Mouse (Mus musculus): ENCODE results near the gene Ppfibp2. TPM values are rescaled to one million over a fixed set of nuclear protein-coding genes. Genes with fewer than 3 reads are reported as not detected.

The Ppfibp2 gene
- polyA plus RNA-seq, 1 experiment from 2014 or later, result 6.0 TPM

DNA sequence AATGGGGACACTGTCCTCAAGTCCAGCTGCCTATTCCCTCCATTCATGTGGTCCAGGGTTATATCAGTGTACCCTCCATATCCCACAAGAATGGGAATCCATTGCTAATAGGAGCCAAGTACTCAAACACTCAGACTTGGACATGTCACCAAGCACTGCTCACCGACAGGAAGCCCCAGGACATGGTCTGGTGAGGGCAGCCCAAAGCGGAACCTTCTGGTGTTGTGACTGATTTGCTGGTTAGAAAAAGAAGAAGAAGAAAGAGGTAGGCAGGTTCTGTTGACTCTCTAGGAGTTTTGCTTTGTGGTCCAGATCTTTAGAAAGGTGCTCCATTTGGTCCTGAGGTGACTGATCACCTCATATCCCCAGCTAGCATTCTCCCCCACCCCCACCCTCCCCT, 161.7 kb downstream of the Ppfibp2 start:
- Histone ChIP-seq H3K27ac (ENCODE audit: low read depth, low read length) (no peak overlapping the region), H3K36me3 (ENCODE audit: control insufficient read depth, insufficient read depth, low read length) (no peaks in the 10 kb centered on the region), H3K27me3 (ENCODE audit: control insufficient read depth, insufficient read depth, low read length) (no peaks in the 10 kb centered on the region), H3K4me3 (ENCODE audit: low read depth, low read length) (no peak overlapping the region), H3K9ac (ENCODE audit: low read length) (no peak overlapping the region), H3K9me3 (ENCODE audit: control insufficient read depth, low read length) (no peaks in the 10 kb centered on the region), H3K4me2 (ENCODE audit: low read depth) (no peak overlapping the region), H3K4me1 (ENCODE audit: control insufficient read depth, insufficient read depth, low read length) (no peaks in the 10 kb centered on the region)
- ATAC-seq (ENCODE audit: insufficient read depth, low FRiP score, low TSS enrichment) (no peak), DNase-seq (ENCODE audit: low spot score) (no peak)
- 96% methylated on average over 2 of the region's 2 CpGs for WGBS

DNA sequence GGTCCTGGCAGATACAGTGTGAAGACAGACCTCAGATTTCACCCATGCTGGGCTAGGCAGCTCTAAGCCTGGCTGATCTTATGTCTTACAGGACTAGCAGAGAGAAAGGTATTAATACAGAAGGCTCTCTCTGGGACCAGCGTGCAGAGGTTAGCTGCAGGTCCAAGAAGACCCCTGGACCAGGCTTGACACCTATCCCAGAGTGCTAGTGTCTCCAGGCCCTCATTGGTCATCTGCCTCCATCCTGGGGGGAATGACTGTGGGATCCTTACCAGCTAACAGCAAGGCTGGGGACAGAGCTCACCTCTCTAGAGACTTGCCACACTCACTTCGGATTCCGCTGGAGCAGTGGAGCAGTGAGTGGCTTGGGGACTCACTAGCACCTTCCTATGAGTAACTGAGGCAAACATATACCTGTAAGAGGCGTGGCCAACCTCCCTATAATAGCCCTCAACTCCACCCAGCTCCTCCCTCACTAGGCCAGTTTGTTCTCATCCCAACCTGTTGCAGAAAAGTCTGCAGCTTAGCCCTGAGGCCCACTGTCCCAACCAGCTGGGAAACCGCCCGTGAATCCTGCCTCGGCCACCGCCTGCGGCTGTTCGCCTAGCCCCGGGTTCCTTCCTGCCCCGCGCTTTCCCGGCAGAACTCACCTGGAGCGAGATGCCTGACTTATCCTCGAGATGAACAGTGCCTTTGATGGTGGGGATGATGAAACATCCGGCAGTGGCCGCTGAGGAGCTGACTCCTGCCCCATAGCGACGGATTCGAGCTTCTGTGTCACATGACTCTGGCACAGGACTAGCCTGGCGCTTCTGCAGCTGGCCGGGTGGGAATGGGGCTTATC, 162.5 kb downstream of the Ppfibp2 start, which contains the start of gene Cyb5r2:
Gene Cyb5r2 (minus strand): TSS at position 725 of the 844 bp plus-strand sequence.
- Histone ChIP-seq H3K36me3 (ENCODE audit: control insufficient read depth, insufficient read depth, low read length) (no peaks in the 10 kb centered on the region), H3K9me3 (ENCODE audit: control insufficient read depth, low read length) (no peaks in the 10 kb centered on the region), H3K4me2 (ENCODE audit: low read depth) (peak within 1 kb of the TSS; percentile 38), H3K27me3 (ENCODE audit: control insufficient read depth, insufficient read depth, low read length) (no peaks in the 10 kb centered on the region), H3K27ac (ENCODE audit: low read depth, low read length) (no peak within 1 kb of the TSS), H3K4me1 (ENCODE audit: control insufficient read depth, insufficient read depth, low read length) (no peaks in the 10 kb centered on the region), H3K9ac (ENCODE audit: low read length) (peak within 1 kb of the TSS; percentile 47), H3K4me3 (ENCODE audit: low read depth, low read length) (peak within 1 kb of the TSS; percentile 13; the same call in 1 of the 2 replicates)
- ATAC-seq (ENCODE audit: insufficient read depth, low FRiP score, low TSS enrichment), result peak; percentile 74; the same call in 1 of the 2 replicates
- 16% methylated on average over 23 of the region's 23 CpGs for WGBS
- no peak for DNase-seq (ENCODE audit: low spot score)

DNA sequence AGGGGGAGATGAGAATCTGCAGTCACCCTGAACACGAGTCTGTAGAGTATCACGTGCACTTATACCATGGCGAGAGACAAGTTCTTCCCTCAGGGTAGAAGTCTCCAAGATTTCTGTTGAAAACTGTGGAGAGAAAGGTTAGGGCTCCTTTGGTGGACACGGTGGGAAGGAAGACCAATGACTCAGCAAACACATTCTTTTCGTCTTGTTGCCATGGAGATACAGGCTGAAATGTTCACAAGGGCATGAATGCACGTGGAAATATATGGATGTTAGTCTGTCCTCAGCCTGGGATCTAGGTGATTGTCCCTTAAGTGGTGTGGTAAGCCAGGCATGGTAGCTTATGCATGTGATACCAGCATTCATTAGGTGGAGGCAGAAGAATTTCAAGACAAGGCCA, 175.8 kb downstream of the Ppfibp2 start:
- DNase-seq (ENCODE audit: low spot score) (no peak), ATAC-seq (ENCODE audit: insufficient read depth, low FRiP score, low TSS enrichment) (no peak)
- Histone ChIP-seq H3K27ac (ENCODE audit: low read depth, low read length) (no peak overlapping the region), H3K36me3 (ENCODE audit: control insufficient read depth, insufficient read depth, low read length) (no peaks in the 10 kb centered on the region), H3K4me1 (ENCODE audit: control insufficient read depth, insufficient read depth, low read length) (no peaks in the 10 kb centered on the region), H3K27me3 (ENCODE audit: control insufficient read depth, insufficient read depth, low read length) (no peaks in the 10 kb centered on the region), H3K9ac (ENCODE audit: low read length) (no peak overlapping the region), H3K9me3 (ENCODE audit: control insufficient read depth, low read length) (no peaks in the 10 kb centered on the region), H3K4me2 (ENCODE audit: low read depth) (no peak overlapping the region), H3K4me3 (ENCODE audit: low read depth, low read length) (no peak overlapping the region)
- 61% methylated on average over 6 of the region's 6 CpGs for WGBS

DNA sequence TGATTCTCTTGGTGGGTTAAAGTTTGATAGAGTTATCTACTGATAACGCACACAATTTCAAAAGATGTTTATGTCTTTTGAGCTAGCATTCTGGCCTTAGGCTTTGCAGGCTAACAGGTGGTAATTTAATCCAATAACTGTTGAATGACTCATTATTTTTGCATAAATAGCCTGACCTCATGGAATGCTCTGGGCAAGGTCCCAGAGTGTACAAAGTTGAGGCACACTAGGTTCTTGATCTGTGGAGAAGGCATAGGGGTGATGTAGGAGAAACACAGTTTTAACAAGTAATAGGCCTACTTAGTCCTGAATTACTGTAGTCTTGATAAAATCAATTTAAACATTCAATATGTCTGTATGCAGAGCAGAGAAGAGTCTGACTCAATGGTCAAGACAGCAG, 183.2 kb downstream of the Ppfibp2 start:
- no peaks in the 10 kb centered on the region for H3K4me1 ChIP-seq (ENCODE audit: control insufficient read depth, insufficient read depth, low read length)

GRCm38 (mm10) chr7:107779611-107780010, 184.6 kb downstream of the Ppfibp2 start:
- Histone ChIP-seq H3K27me3 (ENCODE audit: control insufficient read depth, insufficient read depth, low read length) (no peaks in the 10 kb centered on the region), H3K36me3 (ENCODE audit: control insufficient read depth, insufficient read depth, low read length) (no peaks in the 10 kb centered on the region), H3K9me3 (ENCODE audit: control insufficient read depth, low read length) (no peaks in the 10 kb centered on the region), H3K4me3 (ENCODE audit: low read depth, low read length) (no peak overlapping the region), H3K9ac (ENCODE audit: low read length) (no peak overlapping the region), H3K27ac (ENCODE audit: low read depth, low read length) (no peak overlapping the region), H3K4me1 (ENCODE audit: control insufficient read depth, insufficient read depth, low read length) (no peaks in the 10 kb centered on the region), H3K4me2 (ENCODE audit: low read depth) (no peak overlapping the region)
- no peak for DNase-seq (ENCODE audit: low spot score)
- ATAC-seq (ENCODE audit: insufficient read depth, low FRiP score, low TSS enrichment), result no peak
- WGBS, result 44% methylated on average over 4 of the region's 4 CpGs

More for the DNA sequence above, 183.2 kb downstream of the Ppfibp2 start:
- no peak overlapping the region for H3K27ac ChIP-seq (ENCODE audit: low read depth, low read length)
- 96% methylated on average over 1 of the region's 1 CpGs for WGBS
- H3K27me3 ChIP-seq (ENCODE audit: control insufficient read depth, insufficient read depth, low read length), result no peaks in the 10 kb centered on the region
- no peaks in the 10 kb centered on the region for H3K36me3 ChIP-seq (ENCODE audit: control insufficient read depth, insufficient read depth, low read length)
- DNase-seq (ENCODE audit: low spot score) (no peak), ATAC-seq (ENCODE audit: insufficient read depth, low FRiP score, low TSS enrichment) (no peak)
- H3K4me2 ChIP-seq (ENCODE audit: low read depth), result no peak overlapping the region
- H3K9me3 ChIP-seq (ENCODE audit: control insufficient read depth, low read length), result no peaks in the 10 kb centered on the region
- no peak overlapping the region for H3K4me3 ChIP-seq (ENCODE audit: low read depth, low read length)
- no peak overlapping the region for H3K9ac ChIP-seq (ENCODE audit: low read length)

DNA sequence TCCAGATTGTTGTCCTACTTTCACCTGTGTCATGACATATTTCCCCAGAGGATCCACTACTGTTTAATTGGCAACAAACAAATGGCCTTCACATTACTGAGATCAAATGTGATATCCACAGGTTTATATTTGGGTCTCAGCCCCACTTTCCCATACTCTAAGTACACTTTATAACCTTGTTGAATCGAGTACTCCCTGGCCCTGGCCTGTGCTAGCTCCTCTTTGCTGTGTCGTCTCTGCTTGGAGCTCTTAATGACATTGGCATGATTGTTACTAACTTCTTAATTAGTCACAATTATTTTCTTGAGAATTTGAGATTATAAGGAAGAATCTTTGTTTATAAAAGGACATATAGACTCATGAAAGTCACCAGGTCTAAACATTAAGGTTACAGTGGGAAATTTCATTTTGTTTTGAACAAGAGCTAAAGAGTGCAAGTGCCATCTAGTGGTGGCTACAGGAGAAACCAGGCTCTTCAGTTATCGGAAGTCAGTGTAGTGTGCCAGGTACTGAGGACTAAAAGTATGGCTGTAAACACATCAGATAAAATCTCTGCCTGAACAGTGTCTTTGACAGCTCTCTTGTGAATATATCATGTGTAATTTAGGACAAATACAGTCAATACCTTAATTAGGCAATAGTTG, 193.1 kb downstream of the Ppfibp2 start:
- ATAC-seq (ENCODE audit: insufficient read depth, low FRiP score, low TSS enrichment) (no peak), DNase-seq (ENCODE audit: low spot score) (peak; percentile 20)
- Histone ChIP-seq H3K9me3 (ENCODE audit: control insufficient read depth, low read length) (no peaks in the 10 kb centered on the region), H3K4me2 (ENCODE audit: low read depth) (no peak overlapping the region), H3K36me3 (ENCODE audit: control insufficient read depth, insufficient read depth, low read length) (no peaks in the 10 kb centered on the region), H3K4me1 (ENCODE audit: control insufficient read depth, insufficient read depth, low read length) (no peaks in the 10 kb centered on the region), H3K27ac (ENCODE audit: low read depth, low read length) (no peak overlapping the region), H3K27me3 (ENCODE audit: control insufficient read depth, insufficient read depth, low read length) (no peaks in the 10 kb centered on the region), H3K4me3 (ENCODE audit: low read depth, low read length) (no peak overlapping the region), H3K9ac (ENCODE audit: low read length) (no peak overlapping the region)
- WGBS, result 54% methylated on average over 3 of the region's 3 CpGs

GRCm38 (mm10) chr7:107796500-107796899, 201.5 kb downstream of the Ppfibp2 start:
- no peaks in the 10 kb centered on the region for H3K4me1 ChIP-seq (ENCODE audit: control insufficient read depth, insufficient read depth, low read length)
- ATAC-seq (ENCODE audit: insufficient read depth, low FRiP score, low TSS enrichment) (no peak), DNase-seq (ENCODE audit: low spot score) (no peak)
- H3K36me3 ChIP-seq (ENCODE audit: control insufficient read depth, insufficient read depth, low read length), result no peaks in the 10 kb centered on the region
- no peak overlapping the region for H3K4me3 ChIP-seq (ENCODE audit: low read depth, low read length)
- no peaks in the 10 kb centered on the region for H3K9me3 ChIP-seq (ENCODE audit: control insufficient read depth, low read length)
- WGBS, result 93% methylated on average over 2 of the region's 2 CpGs
- no peak overlapping the region for H3K4me2 ChIP-seq (ENCODE audit: low read depth)
- H3K27me3 ChIP-seq (ENCODE audit: control insufficient read depth, insufficient read depth, low read length), result no peaks in the 10 kb centered on the region
- H3K27ac ChIP-seq (ENCODE audit: low read depth, low read length), result no peak overlapping the region
- no peak overlapping the region for H3K9ac ChIP-seq (ENCODE audit: low read length)
